Mouse (Mus musculus) mouse embryonic stem cell (cell line): ENCODE data around the gene Mboat2.

Experiments
- in situ Hi-C, 2 experiments: fragments of 300-500 bp; cut with MboI; formaldehyde crosslinking; loops; 1 replicate in 1 of 2; 3 replicates in 1 of 2; pipeline ENCODE4 v1.14.3; 2019 to 2020; ENCODE audit warnings: low sequenced_read_pairs in 2 of 2, low pct_unique_long_range_greater_than_20kb in 1 of 2, mixed read lengths in 1 of 2; ENCODE audit not compliant: unreplicated experiment in 1 of 2

Gene Mboat2

DNA sequence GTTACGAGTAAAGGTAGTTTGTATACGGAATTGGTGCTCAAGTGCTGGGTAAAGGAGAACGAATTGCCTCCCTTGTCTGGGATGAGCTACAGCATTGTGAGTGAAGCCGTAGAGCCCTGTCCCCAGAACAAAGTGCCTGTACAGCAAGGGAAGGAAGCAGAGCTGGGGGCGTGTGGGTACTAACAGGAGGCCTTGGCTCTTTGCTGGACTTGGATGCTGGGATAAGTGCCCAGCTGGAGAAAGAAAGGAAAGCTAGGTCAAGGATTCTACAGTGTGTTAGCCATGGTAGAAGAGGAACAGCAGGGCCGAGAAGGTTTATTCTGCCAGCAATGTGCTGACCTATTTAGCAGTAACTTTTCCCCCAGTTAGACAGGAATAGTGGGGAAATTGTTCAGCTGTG is 134.7 kb downstream of the Mboat2 start:
- in situ Hi-C loops, result no loop called here

DNA sequence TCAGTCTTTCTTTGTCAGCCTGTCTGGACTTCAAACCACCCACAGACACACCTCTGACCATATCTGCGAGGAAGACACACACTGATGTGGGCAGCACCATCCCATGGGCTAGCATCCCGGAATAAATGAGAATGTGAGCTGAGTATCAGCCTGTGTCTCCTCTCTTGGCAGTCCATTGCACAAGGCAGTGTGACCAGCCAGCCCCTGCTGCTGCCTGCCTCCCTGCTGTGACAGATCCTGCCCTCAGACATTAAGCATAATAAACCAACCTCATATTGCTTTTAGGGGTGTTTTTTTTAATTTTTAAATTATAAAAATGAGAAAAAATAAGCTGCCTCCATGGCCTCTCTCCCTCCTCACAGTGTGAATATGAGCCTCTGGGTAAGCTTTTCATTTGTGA is 135.4 kb downstream of the Mboat2 start:
- in situ Hi-C loops, result no loop called here

DNA sequence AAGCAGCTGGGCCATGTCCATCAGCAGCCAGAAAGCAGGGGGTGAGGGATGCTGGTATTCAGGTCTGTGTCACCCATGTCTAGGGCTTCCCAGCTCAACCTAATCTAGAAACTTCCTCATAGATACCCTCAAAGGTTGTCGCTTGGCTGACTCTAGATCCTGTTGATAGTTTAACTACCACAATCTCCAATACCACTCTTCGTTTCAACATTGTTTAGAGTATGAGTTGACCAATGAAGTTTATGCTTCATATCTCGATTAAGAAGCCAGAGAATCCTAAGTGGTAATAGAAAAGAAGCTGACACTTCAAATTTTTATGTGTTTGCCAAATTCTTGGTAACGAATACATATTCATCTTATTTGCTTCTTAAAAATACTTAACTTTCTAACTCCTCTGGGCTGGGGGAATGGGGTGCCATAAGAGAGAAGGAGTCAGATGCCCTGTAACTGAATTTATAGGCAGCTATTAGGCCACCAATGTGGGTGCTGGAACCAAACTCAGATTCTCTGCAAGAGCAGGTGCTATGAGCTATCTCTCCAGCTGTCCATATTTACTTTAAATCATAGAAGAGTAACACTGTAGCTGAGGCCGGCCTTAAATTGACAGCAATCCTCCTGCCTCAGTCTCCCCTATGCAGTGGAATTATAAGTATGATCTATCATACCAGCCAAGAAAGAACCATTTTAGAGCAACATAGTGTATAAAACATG is 141.0 kb downstream of the Mboat2 start:
- in situ Hi-C loops, result no loop called here

DNA sequence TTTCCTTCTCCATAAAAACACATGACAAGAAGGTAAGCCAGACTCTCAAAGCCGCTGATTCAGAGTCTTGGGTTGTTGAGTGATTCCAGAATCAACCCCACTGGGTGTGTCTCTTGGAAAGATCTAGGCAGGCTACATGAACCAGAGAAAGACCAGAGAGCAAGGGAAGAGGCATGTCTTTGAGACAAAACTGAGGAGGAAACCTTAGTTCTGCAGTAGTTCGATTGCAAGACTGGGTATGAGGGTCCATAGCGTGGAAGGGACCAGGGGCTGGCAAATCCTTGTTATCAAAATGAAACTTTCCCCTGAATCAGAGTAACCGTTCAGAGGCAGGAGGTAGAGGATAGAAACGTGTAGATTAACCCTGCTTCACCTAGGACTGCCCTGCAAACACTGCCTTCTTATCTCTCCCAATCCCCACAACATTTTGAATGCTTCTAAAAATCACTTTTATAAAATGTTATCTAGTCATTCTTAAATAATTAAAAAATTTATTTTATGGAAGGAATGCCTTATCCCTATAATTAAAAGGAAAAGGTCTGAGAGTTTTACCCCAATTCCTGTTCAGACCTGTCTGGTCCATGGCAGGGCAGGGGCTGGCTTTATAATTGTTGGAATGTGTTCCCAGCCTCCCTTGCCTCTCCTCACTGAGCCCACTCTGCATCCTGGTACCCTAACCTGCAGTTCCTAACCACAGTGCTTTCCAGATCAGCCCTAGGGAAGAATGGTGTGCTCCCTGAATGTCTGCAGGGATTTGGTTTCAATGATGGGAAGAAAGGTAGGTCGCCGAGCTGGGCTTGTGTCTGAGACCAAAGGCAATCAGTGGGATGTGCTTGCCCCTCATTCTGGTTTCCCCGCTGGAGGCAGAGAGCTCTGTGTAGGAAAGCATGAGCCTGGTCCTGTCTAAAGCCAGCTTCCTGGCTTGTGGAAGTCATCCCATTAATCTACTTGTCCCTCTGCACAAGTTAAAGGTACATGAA is 142.0 kb downstream of the Mboat2 start:
- in situ Hi-C loops, result no loop called here

DNA sequence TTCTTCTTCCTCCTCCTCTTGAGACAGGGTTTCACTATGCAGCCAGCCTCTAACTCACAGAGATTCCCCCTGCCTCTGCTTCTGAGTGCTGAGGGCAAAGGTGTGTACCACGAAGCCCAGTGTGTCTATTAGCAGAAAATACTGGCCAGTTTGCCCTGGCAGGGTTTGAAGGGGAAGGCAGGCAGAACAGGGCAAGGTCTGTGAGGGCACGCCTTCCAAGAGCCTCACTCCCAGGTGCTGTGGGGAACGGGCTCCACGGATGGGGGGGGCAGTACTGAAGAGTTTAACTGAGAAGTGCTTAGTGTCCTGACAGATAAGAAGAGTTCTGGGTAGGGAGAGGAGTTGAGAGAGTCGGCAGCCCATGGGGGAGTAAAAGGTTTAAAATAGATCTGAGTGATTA is 142.9 kb downstream of the Mboat2 start:
- in situ Hi-C loops, result no loop called here

DNA sequence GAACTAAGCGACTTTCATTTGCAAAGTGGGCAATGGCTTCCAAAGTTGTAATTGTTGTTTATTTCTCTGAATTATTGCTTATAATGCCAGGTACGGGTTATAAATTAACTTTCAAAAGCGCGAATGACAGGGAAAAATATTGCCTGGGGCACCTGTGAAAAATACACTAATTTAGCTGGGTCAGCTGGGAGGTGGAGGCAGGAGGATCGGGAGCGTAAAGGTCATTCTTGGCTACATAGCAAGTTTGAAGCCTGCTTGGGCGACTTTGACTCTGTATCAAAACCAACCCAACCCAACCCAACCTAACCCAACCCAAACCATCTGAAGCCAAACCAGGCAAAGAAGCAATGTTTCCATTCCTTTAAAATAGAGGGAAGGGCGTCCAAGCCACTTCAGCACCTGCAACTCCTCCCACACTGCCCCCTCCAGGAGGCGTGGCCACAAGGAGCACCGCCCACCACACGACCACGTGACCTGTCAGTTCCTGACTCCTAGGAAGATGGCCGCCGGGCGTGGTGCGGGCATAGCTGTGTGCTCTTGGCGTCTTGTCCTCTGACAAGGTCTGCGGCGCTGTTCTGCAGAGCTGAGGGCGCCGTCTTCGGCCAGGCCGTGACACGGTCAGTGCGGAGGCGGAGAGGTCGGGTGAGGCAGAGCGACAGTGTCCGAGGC is 143.9 kb downstream of the Mboat2 start, which contains the start of gene Kidins220:
Kidins220 (plus strand) TSS at position 480 of the 669 bp plus-strand sequence.
- in situ Hi-C loops, result no loop called here

DNA sequence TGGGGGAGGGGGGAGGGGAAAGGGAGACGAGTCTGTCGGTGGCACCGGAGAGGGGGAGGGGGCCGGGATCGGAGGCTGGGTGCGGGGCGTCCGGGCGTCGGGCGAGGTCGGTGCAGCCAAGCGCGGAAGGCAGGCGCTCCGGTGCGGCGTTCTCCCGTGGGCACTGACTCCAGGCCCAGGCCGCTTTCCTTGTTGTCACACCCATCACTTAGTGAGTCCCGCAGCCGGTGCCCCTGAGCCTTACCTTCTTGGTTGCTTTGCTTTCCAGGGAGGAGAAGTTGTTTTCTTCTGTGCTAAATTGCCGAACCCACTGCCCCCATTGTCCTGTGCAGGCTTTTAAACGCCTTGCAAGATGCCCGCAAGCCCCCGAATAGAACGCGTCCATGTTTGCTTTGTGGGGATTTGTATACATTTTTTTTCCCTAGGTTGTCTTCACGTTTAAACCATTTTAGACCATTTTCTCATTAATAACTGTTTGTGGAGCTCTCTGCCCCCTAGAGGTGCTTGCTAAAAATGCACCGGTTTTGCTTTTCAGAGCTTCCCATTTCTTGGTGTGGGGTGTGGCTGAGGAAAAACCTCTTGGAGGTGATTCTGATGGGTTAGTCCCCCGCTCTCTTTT is 144.5 kb downstream of the Mboat2 start:
- in situ Hi-C loops, result no loop called here

DNA sequence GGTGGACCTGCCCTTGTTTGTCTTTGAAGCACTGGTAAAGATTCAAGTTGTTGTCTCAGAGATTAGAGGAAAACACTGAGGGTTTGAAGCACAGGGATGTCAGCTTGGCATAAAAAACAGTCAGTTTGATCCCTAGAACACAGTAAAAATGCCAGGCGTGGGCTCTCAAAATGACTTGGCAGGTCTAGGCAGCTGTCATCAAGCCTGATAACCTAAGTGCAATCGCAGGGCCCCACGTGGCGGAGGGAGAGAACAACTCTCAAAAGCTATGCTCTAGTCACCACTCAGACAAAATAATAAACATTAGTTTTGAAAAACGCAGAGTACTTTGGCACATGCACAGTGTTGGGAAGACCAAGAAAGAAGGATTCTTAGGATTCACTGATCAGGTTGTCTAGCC is 154.5 kb downstream of the Mboat2 start:
- in situ Hi-C loops, result no loop called here

DNA sequence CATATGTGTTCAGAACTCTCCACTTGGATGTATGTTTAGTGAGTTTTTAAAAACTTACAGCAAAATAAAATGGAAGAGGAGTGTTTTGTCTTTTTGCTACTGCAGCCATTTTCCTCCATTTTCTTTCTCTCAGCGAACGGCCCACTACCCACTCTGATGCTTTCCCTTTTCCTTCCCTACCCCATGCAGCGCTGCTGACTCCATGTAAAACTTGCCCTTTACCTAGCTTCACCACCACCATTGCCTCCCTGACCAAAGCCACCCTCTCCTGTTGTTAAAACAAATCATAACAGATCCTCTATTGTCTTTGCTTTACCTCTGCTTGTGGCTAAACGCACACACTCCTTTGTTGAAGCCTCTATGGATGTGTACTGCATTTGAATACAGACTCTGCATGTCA is 164.7 kb downstream of the Mboat2 start:
- in situ Hi-C loops, result no loop called here

DNA sequence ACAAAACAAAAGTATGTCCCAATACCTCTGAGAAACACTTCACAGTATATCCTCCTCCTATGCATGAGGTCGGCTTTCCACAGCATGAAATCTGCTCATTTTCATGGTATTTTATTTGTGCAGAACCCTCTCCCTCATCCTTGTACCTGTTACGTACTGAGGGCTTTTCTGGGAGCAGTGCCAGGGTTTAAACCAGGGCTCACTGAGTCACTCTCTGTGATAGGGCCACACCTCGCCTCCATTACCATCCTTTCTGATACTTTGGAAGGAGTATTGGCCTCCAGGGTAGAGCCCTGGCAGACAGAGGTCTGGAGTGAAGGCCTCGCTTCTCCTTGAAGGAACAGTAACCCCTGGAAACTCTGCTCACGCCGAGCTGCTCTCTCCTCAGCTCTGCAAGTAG is 174.7 kb downstream of the Mboat2 start:
- in situ Hi-C loops, result no loop called here

DNA sequence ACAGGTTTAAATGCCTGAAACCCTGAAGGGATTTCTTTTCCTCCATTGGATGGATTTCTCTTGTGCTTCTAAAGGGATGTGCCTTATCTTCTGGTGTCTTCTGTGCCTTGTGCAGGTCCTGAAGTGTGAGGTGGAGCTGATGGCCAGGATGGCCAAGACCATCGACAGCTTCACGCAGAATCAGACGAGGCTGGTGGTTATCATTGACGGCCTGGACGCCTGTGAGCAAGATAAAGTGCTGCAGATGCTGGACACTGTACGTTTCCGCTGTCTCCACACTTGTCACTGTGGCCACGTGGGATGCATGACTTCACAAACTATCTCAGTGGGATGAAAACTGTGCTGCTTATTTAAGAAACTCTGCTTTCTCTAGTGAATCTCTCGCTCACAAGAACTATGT is 179.3 kb downstream of the Mboat2 start:
- in situ Hi-C loops, result no loop called here

DNA sequence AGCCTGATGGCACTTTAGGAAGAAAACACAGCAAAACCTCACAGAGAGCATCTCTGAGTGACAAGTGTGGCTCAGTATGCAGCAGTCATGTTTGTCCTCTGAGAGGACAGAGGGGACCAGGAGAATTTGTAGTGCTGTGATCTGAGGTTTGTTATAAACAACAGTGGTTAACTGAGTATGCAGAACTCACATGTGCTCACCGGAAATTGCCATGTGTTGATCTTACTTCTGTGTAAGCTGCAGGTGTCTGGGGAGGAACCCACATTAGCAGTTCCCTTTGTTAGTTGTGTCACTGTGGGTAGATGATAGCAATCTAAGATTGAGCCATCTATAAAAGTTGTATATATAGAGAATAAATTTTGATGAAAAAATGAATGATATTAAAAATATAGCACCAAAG is 179.7 kb downstream of the Mboat2 start:
- in situ Hi-C loops, result no loop called here

DNA sequence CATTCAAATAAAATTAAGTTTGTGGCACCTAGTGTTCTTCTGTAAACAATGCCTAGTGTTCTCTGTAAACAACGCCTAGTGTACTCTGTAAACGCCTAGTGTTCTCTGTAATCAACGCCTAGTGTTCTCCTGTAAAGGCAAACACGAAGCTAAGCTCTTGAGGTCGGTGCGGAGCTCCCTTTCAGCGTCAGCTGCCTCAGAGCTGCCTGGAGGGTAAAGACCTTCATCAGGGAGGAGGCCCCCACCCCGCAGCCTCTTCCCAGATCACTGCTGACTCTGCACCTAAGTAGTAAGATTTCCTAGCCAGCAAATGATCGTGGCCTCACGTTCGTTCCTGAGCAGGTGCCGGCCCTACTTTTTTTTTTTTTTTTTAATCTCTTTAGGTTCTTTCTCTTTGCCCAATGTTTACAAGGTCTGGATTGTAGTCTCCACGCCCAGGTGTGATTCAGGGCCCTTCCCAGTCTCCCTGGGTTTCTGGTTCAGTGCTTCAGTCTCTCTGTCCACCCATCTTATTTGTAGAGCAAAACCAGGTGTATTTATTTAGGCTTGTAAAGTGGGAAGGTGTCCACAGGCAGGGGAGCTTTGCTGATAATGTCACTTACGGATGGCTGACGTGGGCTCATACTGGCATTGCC is 181.2 kb downstream of the Mboat2 start:
- in situ Hi-C loops, result no loop called here

DNA sequence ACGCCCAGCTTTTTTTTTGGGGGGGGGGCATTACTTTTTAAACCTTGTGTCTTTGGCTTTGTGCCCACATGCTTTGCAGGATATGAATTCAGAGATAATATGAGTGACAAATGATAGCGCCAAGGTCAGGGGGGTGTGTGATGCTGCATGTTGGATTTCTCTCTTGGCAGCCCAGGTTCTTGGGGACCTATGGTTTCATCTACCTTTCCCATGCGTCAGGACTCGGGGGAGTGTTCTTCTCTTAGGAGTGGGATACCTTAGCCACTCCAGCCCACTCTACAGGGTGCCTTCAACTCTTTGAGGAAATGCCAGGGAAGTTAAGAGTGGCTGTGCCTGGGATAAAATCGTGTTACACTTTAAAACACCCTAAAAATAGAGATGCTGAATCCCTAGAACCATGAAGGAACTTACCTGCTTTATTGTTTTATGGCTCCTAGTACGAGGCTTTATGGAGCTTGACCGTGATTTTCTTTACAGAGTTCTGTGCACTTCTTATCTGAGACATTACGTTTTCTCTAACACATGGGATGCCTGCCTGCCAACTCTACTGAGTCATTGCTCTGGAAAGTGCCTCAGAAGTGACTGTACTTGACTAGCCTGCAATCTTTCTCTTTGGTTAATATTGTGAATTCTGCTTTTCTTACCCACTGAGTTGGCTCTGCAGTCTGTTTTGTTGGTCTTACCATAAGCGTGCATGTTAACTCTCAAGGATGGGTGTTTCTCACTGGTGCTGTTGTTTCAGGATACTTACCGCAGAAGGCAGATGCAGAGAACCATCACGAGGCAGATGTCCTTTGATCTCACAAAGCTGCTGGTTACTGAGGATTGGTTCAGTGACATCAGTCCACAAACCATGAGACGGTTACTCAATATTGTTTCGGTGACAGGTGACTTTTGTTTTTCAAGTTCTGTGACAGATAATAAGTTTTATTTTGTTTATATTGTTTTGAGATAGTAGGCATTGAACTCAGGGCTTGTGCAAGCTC is 182.2 kb downstream of the Mboat2 start:
- in situ Hi-C loops, result no loop called here
